Mouse (Mus musculus): ENCODE results near the gene Pnkd.
"Not testable (repeated sequence)": the region's sequence is repeated elsewhere in the genome, so short reads cannot be mapped to it uniquely, and the experiment has no call there.

Gene Pnkd

GRCm38 (mm10) chr1:74332241-74332763 is 47.6 kb downstream of the Pnkd start:
- DNase-seq (ENCODE audit: low spot score in 2 of 2), result peak; percentile 95

GRCm38 (mm10) chr1:74332930-74333329 is 48.2 kb downstream of the Pnkd start:
- DNase-seq (ENCODE audit: low spot score in 2 of 2), result no peak

GRCm38 (mm10) chr1:74334607-74335006 is 49.9 kb downstream of the Pnkd start:
- DNase-seq (ENCODE audit: low spot score in 2 of 2), result no peak

- no peak for DNase-seq (ENCODE audit: low spot score in 2 of 2)
Measured at GRCm38 (mm10) chr1:74335033-74335432, 50.3 kb downstream of the Pnkd start.

- no peak for DNase-seq (ENCODE audit: low spot score in 2 of 2)
Measured at GRCm38 (mm10) chr1:74335436-74336170, 50.9 kb downstream of the Pnkd start.

GRCm38 (mm10) chr1:74337241-74337771 is 52.6 kb downstream of the Pnkd start:
- DNase-seq (ENCODE audit: low spot score in 2 of 2), result no peak

GRCm38 (mm10) chr1:74338013-74338412 is 53.3 kb downstream of the Pnkd start:
- no peak for DNase-seq (ENCODE audit: low spot score in 2 of 2)

- DNase-seq (ENCODE audit: low spot score in 2 of 2), result no peak
Measured at GRCm38 (mm10) chr1:74338626-74339025, 53.9 kb downstream of the Pnkd start.

- DNase-seq (ENCODE audit: low spot score in 2 of 2), result no peak
Measured at GRCm38 (mm10) chr1:74339917-74340316, 55.2 kb downstream of the Pnkd start.

GRCm38 (mm10) chr1:74340361-74340764 is 55.6 kb downstream of the Pnkd start:
- no peak for DNase-seq (ENCODE audit: low spot score in 2 of 2)

- not testable (repeated sequence) for DNase-seq (ENCODE audit: low spot score in 2 of 2)
Measured at GRCm38 (mm10) chr1:74340992-74341391, 56.3 kb downstream of the Pnkd start.

- DNase-seq (ENCODE audit: low spot score in 2 of 2), result no peak
Measured at GRCm38 (mm10) chr1:74341898-74342297, 57.2 kb downstream of the Pnkd start.

- no peak for DNase-seq (ENCODE audit: low spot score in 2 of 2)
Measured at GRCm38 (mm10) chr1:74342308-74342707, 57.6 kb downstream of the Pnkd start.

GRCm38 (mm10) chr1:74343161-74343560 is 58.4 kb downstream of the Pnkd start:
- DNase-seq (ENCODE audit: low spot score in 2 of 2), result no peak

GRCm38 (mm10) chr1:74344163-74344916 is 59.6 kb downstream of the Pnkd start:
- DNase-seq (ENCODE audit: low spot score in 2 of 2), result no peak

- no peak for DNase-seq (ENCODE audit: low spot score in 2 of 2)
Measured at GRCm38 (mm10) chr1:74351185-74351769, 66.5 kb downstream of the Pnkd start.

GRCm38 (mm10) chr1:74352532-74353096 is 67.9 kb downstream of the Pnkd start:
- no peak for DNase-seq (ENCODE audit: low spot score in 2 of 2)

GRCm38 (mm10) chr1:74353453-74354229 is 68.9 kb downstream of the Pnkd start:
- DNase-seq (ENCODE audit: low spot score in 2 of 2), result no peak

- DNase-seq (ENCODE audit: low spot score in 2 of 2), result no peak
Measured at GRCm38 (mm10) chr1:74357531-74357930, 72.8 kb downstream of the Pnkd start.

- DNase-seq (ENCODE audit: low spot score in 2 of 2), result no peak
Measured at GRCm38 (mm10) chr1:74359952-74360517, 75.3 kb downstream of the Pnkd start.

- peak; percentile 24 to 68 for DNase-seq (ENCODE audit: low spot score in 2 of 2)
Measured at GRCm38 (mm10) chr1:74361812-74362211, 77.1 kb downstream of the Pnkd start, which contains the start of gene Catip. Gene Catip, plus strand, starts transcription at chr1:74362108.
